Mouse (Mus musculus): ENCODE measurements around the gene Smtn. TPM values are rescaled to one million over a fixed set of nuclear protein-coding genes. Genes with fewer than 3 reads are reported as not detected.

Gene Smtn
- polyA plus RNA-seq, 1 experiment = 12.2 TPM

DNA sequence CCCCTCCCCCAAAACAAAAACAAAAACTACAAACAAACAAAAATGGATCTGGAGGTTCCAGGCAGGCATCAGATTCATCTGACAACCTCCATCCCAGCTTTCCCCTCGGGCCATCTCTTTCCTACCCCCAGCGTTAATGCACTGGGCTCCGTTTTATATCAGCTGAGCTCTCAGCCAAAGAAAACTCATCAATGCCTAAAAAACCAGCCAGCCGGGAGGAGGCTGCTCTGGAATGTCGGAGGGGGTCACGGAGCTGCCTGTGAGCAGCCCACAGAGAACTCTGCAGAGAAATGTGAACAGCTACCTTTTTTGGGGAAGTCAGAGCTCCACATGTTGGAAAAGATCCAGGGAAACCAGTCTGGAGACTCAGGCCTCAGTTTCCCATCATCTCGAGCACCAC, 24.0 kb upstream of the Smtn start:
- Histone ChIP-seq H3K4me3 (ENCODE audit: insufficient read depth, low read depth, low read length) (no peak overlapping the region), H3K4me1 (ENCODE audit: control insufficient read depth, insufficient read depth, insufficient read length, low read length) (no peaks in the 10 kb centered on the region; the same call in 1 of the 2 replicates), H3K27ac (replicated peaks; ENCODE audit: low read depth, low read length) (no peak overlapping the region)

DNA sequence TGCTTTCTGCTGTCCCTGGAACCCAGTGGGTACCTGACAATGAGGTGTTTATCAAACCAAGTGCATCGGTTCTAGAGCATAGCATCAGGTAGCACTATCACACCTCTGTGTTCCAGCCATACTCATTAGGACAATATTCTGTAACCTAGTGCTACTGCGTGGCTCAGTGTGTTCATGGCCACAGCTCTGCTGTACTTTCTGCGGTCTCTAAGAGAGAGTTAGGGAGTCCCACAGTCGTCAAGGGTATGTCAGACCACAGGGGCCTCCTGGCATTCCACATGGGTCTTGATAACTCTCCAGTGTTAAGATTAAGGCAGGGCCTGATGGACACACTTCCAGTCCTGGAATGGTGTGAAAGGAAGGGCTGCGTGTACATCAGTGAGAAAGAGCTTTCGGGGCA, 23.4 kb upstream of the Smtn start:
- Histone ChIP-seq H3K4me1 (ENCODE audit: control insufficient read depth, insufficient read depth, insufficient read length, low read length) (no peaks in the 10 kb centered on the region; the same call in 1 of the 2 replicates), H3K4me3 (ENCODE audit: insufficient read depth, low read depth, low read length) (no peak overlapping the region), H3K27ac (replicated peaks; ENCODE audit: low read depth, low read length) (no peak overlapping the region)

DNA sequence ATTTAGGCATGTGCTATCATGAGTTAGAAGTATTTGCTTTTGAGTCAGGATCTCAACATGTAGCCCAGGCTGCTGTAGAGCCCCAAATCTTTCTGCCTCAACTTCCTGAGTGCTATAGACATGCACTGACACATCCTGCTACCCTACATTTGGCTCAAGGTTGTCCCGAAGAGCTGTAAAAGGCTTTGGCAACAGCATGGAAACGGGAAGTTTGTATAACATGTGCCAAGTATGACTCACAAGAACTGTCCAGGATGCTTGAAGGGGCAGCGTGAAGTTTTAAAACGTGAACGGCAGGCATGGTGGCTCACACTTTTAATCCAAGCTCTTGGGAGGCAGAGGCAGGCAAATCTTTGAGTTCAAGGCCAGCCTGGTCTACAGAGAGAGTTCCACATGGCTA, 19.8 kb upstream of the Smtn start:
- Histone ChIP-seq H3K27ac (replicated peaks; ENCODE audit: low read depth, low read length) (peak overlapping the region; percentile 59), H3K4me3 (ENCODE audit: insufficient read depth, low read depth, low read length) (no peak overlapping the region), H3K4me1 (ENCODE audit: control insufficient read depth, insufficient read depth, insufficient read length, low read length) (no peaks in the 10 kb centered on the region; the same call in 1 of the 2 replicates)

- Histone ChIP-seq H3K27ac (replicated peaks; ENCODE audit: low read depth, low read length) (no peak overlapping the region), H3K4me1 (ENCODE audit: control insufficient read depth, insufficient read depth, insufficient read length, low read length) (no peaks in the 10 kb centered on the region; the same call in 1 of the 2 replicates), H3K4me3 (ENCODE audit: insufficient read depth, low read depth, low read length) (no peak overlapping the region)
Measured at GRCm38 (mm10) chr11:3557852-3558251, 17.4 kb upstream of the Smtn start.

GRCm38 (mm10) chr11:3554976-3555375, 14.6 kb upstream of the Smtn start:
- Histone ChIP-seq H3K4me1 (ENCODE audit: control insufficient read depth, insufficient read depth, insufficient read length, low read length) (no peaks in the 10 kb centered on the region; the same call in 1 of the 2 replicates), H3K4me3 (ENCODE audit: insufficient read depth, low read depth, low read length) (no peak overlapping the region), H3K27ac (replicated peaks; ENCODE audit: low read depth, low read length) (no peak overlapping the region)

GRCm38 (mm10) chr11:3549791-3550190, 9.4 kb upstream of the Smtn start:
- Histone ChIP-seq H3K4me3 (ENCODE audit: insufficient read depth, low read depth, low read length) (no peak overlapping the region), H3K27ac (replicated peaks; ENCODE audit: low read depth, low read length) (peak overlapping the region; percentile 69), H3K4me1 (ENCODE audit: control insufficient read depth, insufficient read depth, insufficient read length, low read length) (peaks cover 3% of the 10 kb centered on the region; the same call in 1 of the 2 replicates)

- Histone ChIP-seq H3K4me3 (ENCODE audit: insufficient read depth, low read depth, low read length) (no peak overlapping the region), H3K4me1 (ENCODE audit: control insufficient read depth, insufficient read depth, insufficient read length, low read length) (peaks cover 3% of the 10 kb centered on the region; the same call in 1 of the 2 replicates), H3K27ac (replicated peaks; ENCODE audit: low read depth, low read length) (no peak overlapping the region)
Measured at GRCm38 (mm10) chr11:3548564-3549295, 8.3 kb upstream of the Smtn start.

DNA sequence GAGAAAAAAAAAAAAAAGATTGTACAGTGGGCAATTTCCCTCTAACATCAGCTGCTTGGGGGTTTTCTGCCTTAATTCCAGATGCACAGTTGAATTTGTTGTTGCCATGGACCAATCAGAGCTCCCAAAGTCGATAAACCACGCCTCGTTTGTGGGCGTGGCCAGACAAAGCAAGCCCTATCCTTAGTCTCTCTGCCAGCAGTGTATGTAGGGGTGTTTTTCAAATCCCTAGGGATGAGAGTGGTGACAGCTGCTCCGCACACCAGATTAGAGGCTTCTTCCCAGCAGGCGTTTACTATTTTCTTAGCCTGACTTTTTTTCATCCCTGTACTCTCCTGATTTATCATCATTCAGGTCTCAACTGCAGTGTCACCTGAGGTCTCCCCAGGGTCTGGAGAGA, 7.6 kb upstream of the Smtn start:
- Histone ChIP-seq H3K4me3 (ENCODE audit: insufficient read depth, low read depth, low read length) (no peak overlapping the region), H3K27ac (replicated peaks; ENCODE audit: low read depth, low read length) (no peak overlapping the region), H3K4me1 (ENCODE audit: control insufficient read depth, insufficient read depth, insufficient read length, low read length) (peaks cover 6% of the 10 kb centered on the region)

DNA sequence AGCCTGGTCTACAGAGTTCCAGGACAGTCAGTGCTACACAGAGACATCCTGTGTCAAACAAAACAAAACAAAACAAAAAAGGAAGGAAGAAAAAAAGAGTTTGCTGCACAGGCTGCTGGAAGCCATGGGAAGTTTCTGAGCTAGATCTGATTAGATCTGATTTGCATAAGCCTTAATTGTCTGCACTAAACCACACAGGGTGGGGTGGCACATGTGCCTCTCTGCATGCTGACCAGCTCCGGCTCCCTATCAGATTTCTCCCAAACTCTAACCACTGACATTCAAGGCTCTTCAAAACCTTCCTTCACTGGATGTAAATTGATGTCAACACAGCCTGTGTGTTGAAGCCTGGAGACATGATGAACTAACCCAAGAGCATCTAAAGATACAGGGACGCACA, 6.6 kb upstream of the Smtn start:
- no peak overlapping the region; the same call in 1 of the 2 replicates for H3K27ac ChIP-seq (replicated peaks; ENCODE audit: low read depth, low read length)
- H3K4me1 ChIP-seq (ENCODE audit: control insufficient read depth, insufficient read depth, insufficient read length, low read length) = peaks cover 6% of the 10 kb centered on the region
- no peak overlapping the region for H3K4me3 ChIP-seq (ENCODE audit: insufficient read depth, low read depth, low read length)

DNA sequence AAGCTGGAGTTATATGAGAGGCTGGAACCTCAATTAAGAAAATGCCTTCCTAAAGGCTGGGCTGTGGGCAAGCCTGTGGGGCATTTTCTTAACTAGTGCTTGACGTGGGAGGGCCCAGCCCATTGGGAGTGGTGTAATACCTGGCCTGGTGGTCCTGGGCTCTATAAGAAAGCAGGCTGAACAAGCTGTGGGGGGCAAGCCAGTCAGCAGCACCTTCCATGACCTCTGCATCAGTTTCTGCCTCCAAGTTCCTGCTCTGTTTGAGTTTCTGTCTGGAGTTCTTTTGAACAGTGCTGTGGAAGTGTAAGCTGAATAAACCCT, 5.8 kb upstream of the Smtn start:
- Histone ChIP-seq H3K4me3 (ENCODE audit: insufficient read depth, low read depth, low read length) (peak overlapping the region; percentile 47; the same call in 1 of the 2 replicates), H3K27ac (replicated peaks; ENCODE audit: low read depth, low read length) (peak overlapping the region; percentile 93), H3K4me1 (ENCODE audit: control insufficient read depth, insufficient read depth, insufficient read length, low read length) (peaks cover 6% of the 10 kb centered on the region)

- Histone ChIP-seq H3K4me3 (ENCODE audit: insufficient read depth, low read depth, low read length) (peak overlapping the region; percentile 47), H3K27ac (replicated peaks; ENCODE audit: low read depth, low read length) (peak overlapping the region; percentile 93), H3K4me1 (ENCODE audit: control insufficient read depth, insufficient read depth, insufficient read length, low read length) (peaks cover 6% of the 10 kb centered on the region)
Measured at GRCm38 (mm10) chr11:3545531-3546241, 5.3 kb upstream of the Smtn start.

- Histone ChIP-seq H3K4me3 (ENCODE audit: insufficient read depth, low read depth, low read length) (no peak overlapping the region), H3K4me1 (ENCODE audit: control insufficient read depth, insufficient read depth, insufficient read length, low read length) (peaks cover 6% of the 10 kb centered on the region), H3K27ac (replicated peaks; ENCODE audit: low read depth, low read length) (no peak overlapping the region)
Measured at GRCm38 (mm10) chr11:3544409-3544808, 4.0 kb upstream of the Smtn start.

GRCm38 (mm10) chr11:3543001-3543400, 2.6 kb upstream of the Smtn start:
- H3K4me1 ChIP-seq (ENCODE audit: control insufficient read depth, insufficient read depth, insufficient read length, low read length) = peaks cover 3% of the 10 kb centered on the region; the same call in 1 of the 2 replicates
- H3K4me3 ChIP-seq (ENCODE audit: insufficient read depth, low read depth, low read length) = no peak overlapping the region
- 0 out of 2 replicates have a peak overlapping the region, but pooled peaks have one; percentile 15 for H3K27ac ChIP-seq (replicated peaks; ENCODE audit: low read depth, low read length)

- Histone ChIP-seq H3K27ac (replicated peaks; ENCODE audit: low read depth, low read length) (no peak overlapping the region), H3K4me3 (ENCODE audit: insufficient read depth, low read depth, low read length) (no peak overlapping the region), H3K4me1 (ENCODE audit: control insufficient read depth, insufficient read depth, insufficient read length, low read length) (peaks cover 3% of the 10 kb centered on the region; the same call in 1 of the 2 replicates)
Measured at GRCm38 (mm10) chr11:3541932-3542331, 1.5 kb upstream of the Smtn start.

- peak overlapping the region; percentile 67 for H3K4me3 ChIP-seq (ENCODE audit: insufficient read depth, low read depth, low read length)
- H3K4me1 ChIP-seq (ENCODE audit: control insufficient read depth, insufficient read depth, insufficient read length, low read length) = peaks cover 3% of the 10 kb centered on the region; the same call in 1 of the 2 replicates
- peak overlapping the region; percentile 96 for H3K27ac ChIP-seq (replicated peaks; ENCODE audit: low read depth, low read length)
Measured at GRCm38 (mm10) chr11:3539826-3540196, 601 bp downstream of the Smtn start.
